Mouse (Mus musculus) limb, embryonic 14.5 days (tissue): ENCODE results near the gene Pcolce. TPM values are rescaled to one million over a fixed set of nuclear protein-coding genes. Genes with fewer than 3 reads are reported as not detected.

Experiments used
- ATAC-seq: fragments of 200-750 bp; cut with Nextera tagmentation; 2 replicates; pipeline ENCODE4 v1.8.0; 2017; ENCODE audit warnings: low read depth, moderate number of reproducible peaks, moderate TSS enrichment; ENCODE audit not compliant: low FRiP score
- DNase-seq: peaks from one replicate; pipeline ENCODE4 v3.0.0-alpha.2; 2015; ENCODE audit warnings: low spot score
- H3K27ac ChIP-seq: fragments of 300-500 bp; sonication (generic); replicated peaks from 2 replicates; pipeline ENCODE4 v1.5.1; 2014; ENCODE audit warnings: low read depth, mild to moderate bottlenecking, low read length, moderate library complexity, mixed read lengths
- H3K27me3 ChIP-seq: fragments of 300-500 bp; sonication (generic); 2 replicates; pipeline ENCODE4 v1.6.1; 2014; ENCODE audit warnings: low read length, mixed read lengths; ENCODE audit not compliant: control insufficient read depth, insufficient read depth
- H3K36me3 ChIP-seq: fragments of 300-500 bp; sonication (generic); 2 replicates; pipeline ENCODE4 v1.6.1; 2014; ENCODE audit warnings: mild to moderate bottlenecking, low read length, moderate library complexity, mixed read lengths; ENCODE audit not compliant: control insufficient read depth, insufficient read depth
- H3K4me1 ChIP-seq: fragments of 300-500 bp; sonication (generic); 2 replicates; pipeline ENCODE4 v1.6.1; 2014; ENCODE audit warnings: antibody characterized with exemption, low read length, mixed read lengths; ENCODE audit not compliant: control insufficient read depth, insufficient read depth
- H3K4me2 ChIP-seq: fragments of 300-500 bp; sonication (generic); replicated peaks from 2 replicates; pipeline ENCODE4 v1.6.1; 2014; ENCODE audit warnings: low read depth, mild to moderate bottlenecking, low read length, moderate library complexity; ENCODE audit not compliant: severe bottlenecking
- H3K4me3 ChIP-seq: fragments of 300-500 bp; sonication (generic); replicated peaks from 2 replicates; pipeline ENCODE4 v1.5.1; 2014; ENCODE audit warnings: low read length
- H3K9ac ChIP-seq: fragments of 300-500 bp; sonication (generic); 2 replicates; pipeline ENCODE4 v1.6.1; 2014; ENCODE audit warnings: mild to moderate bottlenecking, low read depth, low read length, moderate library complexity; ENCODE audit not compliant: severe bottlenecking
- H3K9me3 ChIP-seq: fragments of 300-500 bp; sonication (generic); 2 replicates; pipeline ENCODE4 v1.6.1; 2016; ENCODE audit warnings: low read length; ENCODE audit not compliant: control insufficient read depth
- POLR2A ChIP-seq: fragments of 200-500 bp; IDR thresholded peaks from 2 replicates; pipeline ENCODE4 v1.8.0; 2012; ENCODE audit warnings: inconsistent platforms, mild to moderate bottlenecking, moderate library complexity, borderline replicate concordance; ENCODE audit not compliant: insufficient read depth, insufficient read length; ENCODE audit errors: extremely low read depth
- WGBS: fragments of 180-500 bp; shearing (Covaris S2); extraction: QIAGEN DNeasy Blood & Tissue Kit; methylation state at CpG from one replicate; pipeline ENCODE4 v1.1.7; 2014; 5-methylcytosine and 5-hydroxymethylcytosine counted together
- polyA plus RNA-seq, 2 experiments: library from polyadenylated mRNA; depleted of rRNA in 1 of 2; stranded (reverse) in 1 of 2; unstranded in 1 of 2; fragments of >200 nt; fragmentation: Nextera tagmentation in 1 of 2; extraction: Ambion mirVana in 1 of 2; gene quantifications; 2 replicates each; pipeline versions ENCODE4 v1.2.1 to v1.2.3; 2012 to 2014

Pcolce gene
- polyA plus RNA-seq, 2 experiments = 227 to 267 TPM

DNA sequence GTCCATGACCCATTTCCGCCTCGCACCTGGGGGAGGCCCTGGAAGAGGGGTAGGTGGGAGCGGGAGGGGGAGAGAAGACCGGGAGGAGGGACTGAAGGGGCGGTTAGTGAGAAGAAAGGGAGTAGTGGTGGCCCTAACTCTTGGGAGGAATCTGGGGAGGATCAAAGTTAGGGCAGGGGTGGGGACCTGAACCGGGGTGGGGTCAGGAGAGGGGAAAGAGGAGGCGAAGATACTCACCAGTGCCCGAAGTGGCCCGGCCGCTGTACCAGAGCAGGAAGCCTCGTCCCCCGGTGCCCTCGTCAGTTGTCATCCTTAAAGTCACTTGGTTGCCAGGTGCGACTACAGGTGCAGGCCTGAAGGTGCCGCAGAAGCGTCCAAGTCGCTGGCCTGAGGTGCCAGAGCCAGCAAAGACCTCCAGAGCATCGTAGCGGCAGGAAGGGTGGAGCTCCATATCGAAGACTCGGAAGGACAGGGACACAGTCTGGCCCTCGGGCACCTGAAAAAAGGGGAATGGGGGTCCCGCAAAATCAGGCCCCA is 4.9 kb downstream of the Pcolce start:
- peak overlapping the region; percentile 70 for H3K4me2 ChIP-seq
- no peaks in the 10 kb centered on the region for H3K27me3 ChIP-seq
- peaks cover 53% of the 10 kb centered on the region for H3K4me1 ChIP-seq
- peaks cover 27% of the 10 kb centered on the region for H3K36me3 ChIP-seq
- WGBS = 14% methylated on average over 22 of the region's 23 CpGs
- no peaks in the 10 kb centered on the region for H3K9me3 ChIP-seq
- H3K27ac ChIP-seq = no peak overlapping the region
- H3K9ac ChIP-seq = peak overlapping the region; percentile 44
- DNase-seq (no peak), ATAC-seq (no peak)
- no peak for TF ChIP-seq POLR2A
- peak overlapping the region; percentile 24 for H3K4me3 ChIP-seq

DNA sequence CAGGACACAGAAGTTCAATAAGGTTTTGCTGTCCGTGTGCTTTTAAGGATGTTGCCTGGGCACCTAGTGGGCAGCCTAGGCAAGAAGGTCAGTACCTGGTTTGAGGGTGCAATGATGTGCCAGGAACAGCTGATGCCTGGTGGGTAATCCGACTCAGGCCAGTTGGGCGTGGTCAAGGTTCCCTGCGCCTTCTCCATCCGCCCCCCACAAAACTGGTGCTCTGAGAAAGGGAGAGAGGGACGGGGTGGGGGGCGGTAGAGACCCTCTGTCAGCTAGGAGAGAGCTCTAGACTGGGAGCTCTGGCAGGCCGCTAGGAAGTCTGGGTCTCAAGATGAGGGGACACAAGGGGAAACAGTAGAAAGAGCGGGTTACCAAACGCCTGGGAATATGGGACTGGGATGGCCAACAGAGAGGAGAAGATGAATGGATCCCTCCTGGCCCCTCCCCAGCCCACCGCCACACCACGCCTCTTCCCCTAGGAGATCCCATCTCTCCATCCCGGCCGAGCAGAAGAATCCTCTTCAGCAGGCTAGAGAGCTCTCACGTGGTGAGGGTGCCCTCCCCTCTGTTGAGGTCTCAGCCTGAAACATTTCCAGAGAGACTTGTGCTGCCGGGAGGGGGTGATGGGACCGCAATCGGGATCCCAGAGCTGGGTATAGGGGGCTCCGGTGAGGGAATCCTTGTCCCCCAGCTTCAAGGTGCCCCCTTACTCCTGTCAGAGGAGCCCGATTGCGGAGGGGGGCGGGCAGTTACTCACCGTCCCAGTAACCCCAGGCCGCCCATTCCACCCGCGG is 5.5 kb downstream of the Pcolce start:
- H3K27ac ChIP-seq = no peak overlapping the region
- DNase-seq = no peak
- peak overlapping the region; percentile 70 for H3K4me2 ChIP-seq
- H3K27me3 ChIP-seq = no peaks in the 10 kb centered on the region
- WGBS = 24% methylated on average over 23 of the region's 26 CpGs
- H3K4me1 ChIP-seq = peaks cover 52% of the 10 kb centered on the region
- TF ChIP-seq POLR2A = no peak
- H3K9ac ChIP-seq = peak overlapping the region; percentile 44
- H3K36me3 ChIP-seq = peaks cover 27% of the 10 kb centered on the region
- no peak for ATAC-seq
- H3K4me3 ChIP-seq = peak overlapping the region; percentile 24
- no peaks in the 10 kb centered on the region for H3K9me3 ChIP-seq

- Histone ChIP-seq H3K4me1 (peaks cover 20% of the 10 kb centered on the region), H3K9ac (peak overlapping the region; percentile 52), H3K27ac (peak overlapping the region; percentile 59), H3K27me3 (no peaks in the 10 kb centered on the region), H3K4me3 (peak overlapping the region; percentile 78), H3K4me2 (peak overlapping the region; percentile 95), H3K36me3 (peaks cover 21% of the 10 kb centered on the region), H3K9me3 (no peaks in the 10 kb centered on the region)
- WGBS = under 1% methylated on average over 22 of the region's 22 CpGs
- no peak; the same call in 1 of the 2 replicates for ATAC-seq
- DNase-seq = peak; percentile 35
- no peak for TF ChIP-seq POLR2A
Measured at GRCm38 (mm10) chr5:137601365-137601729, 12.2 kb downstream of the Pcolce start.

DNA sequence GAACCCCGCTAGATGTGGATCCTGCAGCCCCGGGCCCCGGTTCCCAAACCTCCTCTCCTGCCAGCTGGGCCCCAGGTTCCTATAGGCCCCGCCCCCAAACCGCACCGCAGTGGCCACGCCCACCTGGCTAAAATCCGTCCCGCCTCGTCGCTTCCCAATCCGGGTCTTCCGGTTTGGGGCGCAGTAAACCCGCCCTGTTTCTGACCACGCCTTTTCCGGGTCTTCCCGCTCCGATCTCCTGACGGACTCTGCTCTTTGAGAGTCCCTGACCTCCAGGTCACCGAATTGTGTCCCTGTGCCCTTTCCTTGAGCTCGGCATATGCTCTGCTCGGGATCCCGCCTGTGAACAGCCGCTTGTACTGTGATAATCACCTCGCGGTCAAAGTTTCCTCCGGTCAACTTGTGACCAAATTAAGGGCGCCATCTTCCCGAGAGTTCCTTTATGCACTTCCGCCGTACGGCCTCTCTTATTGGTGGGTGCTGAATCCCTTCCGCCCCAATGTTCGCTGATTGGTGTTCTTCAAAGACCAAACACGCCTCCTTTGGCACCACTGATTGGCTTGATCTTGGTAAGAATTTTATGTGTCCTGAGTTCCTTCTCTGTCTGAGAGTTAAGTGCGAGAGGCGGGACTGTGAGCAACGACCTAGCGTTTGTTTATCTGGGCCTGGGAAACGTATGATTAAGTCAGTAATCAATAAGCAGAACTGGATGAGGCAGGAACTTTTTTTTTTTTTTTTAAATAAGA is 12.8 kb downstream of the Pcolce start, which contains the start of gene Mospd3:
Gene Mospd3, minus strand, starts transcription at position 440 of the 746 bp plus-strand sequence.
- no peaks in the 10 kb centered on the region for H3K9me3 ChIP-seq
- peak; percentile 100 for DNase-seq
- peaks cover 20% of the 10 kb centered on the region for H3K4me1 ChIP-seq
- ATAC-seq = peak; percentile 95
- H3K36me3 ChIP-seq = peaks cover 16% of the 10 kb centered on the region; the same call in 1 of the 2 replicates
- peak within 1 kb of the TSS; percentile 78 for H3K4me3 ChIP-seq
- TF ChIP-seq POLR2A = 0 out of 2 replicates have a peak, but pooled peaks have one; percentile 10
- H3K27me3 ChIP-seq = no peaks in the 10 kb centered on the region
- H3K4me2 ChIP-seq = peak within 1 kb of the TSS; percentile 95
- WGBS = under 1% methylated on average over 29 of the region's 41 CpGs
- H3K9ac ChIP-seq = peak within 1 kb of the TSS; percentile 79
- H3K27ac ChIP-seq = peak within 1 kb of the TSS; percentile 59

DNA sequence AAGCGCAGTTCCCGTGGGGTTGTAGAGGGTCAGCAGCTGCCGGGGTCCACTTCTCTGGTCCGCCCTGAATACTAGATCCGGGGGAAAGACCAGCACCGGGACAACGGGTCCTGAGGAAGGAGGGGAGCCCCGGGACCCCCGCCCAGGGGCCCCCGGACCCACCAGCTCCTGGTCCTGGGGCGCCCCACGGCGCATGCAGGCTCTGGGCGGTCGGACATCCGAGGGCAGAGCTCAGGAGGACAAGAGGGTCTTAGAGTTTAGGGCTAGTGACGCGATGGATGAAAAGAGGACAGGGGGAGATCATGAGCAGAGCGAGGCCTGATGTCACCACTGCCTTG is 13.3 kb downstream of the Pcolce start:
- peaks cover 20% of the 10 kb centered on the region for H3K4me1 ChIP-seq
- 2% methylated on average over 16 of the region's 19 CpGs for WGBS
- H3K27me3 ChIP-seq = no peaks in the 10 kb centered on the region
- H3K9ac ChIP-seq = peak overlapping the region; percentile 79
- DNase-seq = no peak
- peaks cover 13% of the 10 kb centered on the region; the same call in 1 of the 2 replicates for H3K36me3 ChIP-seq
- peak overlapping the region; percentile 78 for H3K4me3 ChIP-seq
- peak overlapping the region; percentile 59 for H3K27ac ChIP-seq
- peak overlapping the region; percentile 95 for H3K4me2 ChIP-seq
- TF ChIP-seq POLR2A = no peak
- H3K9me3 ChIP-seq = no peaks in the 10 kb centered on the region
- no peak; the same call in 1 of the 2 replicates for ATAC-seq
